Mouse (Mus musculus): Measurements from ENCODE around the gene Tnfrsf13b.

The Tnfrsf13b gene

GRCm38 (mm10) chr11:61126606-61127355 lies at the start of gene Tnfrsf13b:
Tnfrsf13b (plus strand) TSS chr11:61126755.
- no peak for DNase-seq (ENCODE audit: low spot score in 2 of 2)

DNA sequence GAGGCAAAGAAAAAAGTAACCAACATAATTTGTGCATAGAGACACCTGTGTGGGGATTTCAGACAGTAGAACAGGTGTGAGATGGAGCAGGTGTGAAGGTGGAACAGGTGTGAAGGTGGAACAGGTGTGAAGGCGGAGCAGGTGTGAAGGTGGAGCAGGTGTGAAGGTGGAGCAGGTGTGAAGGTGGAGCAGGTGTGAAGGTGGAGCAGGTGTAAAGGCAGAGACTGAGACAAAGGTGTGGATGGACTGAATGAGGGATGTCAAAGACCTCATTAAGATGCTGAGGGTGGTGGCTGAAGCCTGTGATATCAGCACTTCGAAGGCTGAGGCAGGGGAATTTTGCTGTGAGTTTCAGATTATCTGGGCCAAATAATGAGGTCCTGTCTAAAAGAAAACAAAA lies 44.9 kb upstream of the Tnfrsf13b start:
- no peak for DNase-seq (ENCODE audit: low spot score in 2 of 2)

GRCm38 (mm10) chr11:61090195-61090594 lies 36.4 kb upstream of the Tnfrsf13b start:
- no peak for DNase-seq (ENCODE audit: low spot score in 2 of 2)

GRCm38 (mm10) chr11:61091192-61091591 lies 35.4 kb upstream of the Tnfrsf13b start:
- DNase-seq (ENCODE audit: low spot score in 2 of 2), result no peak

DNA sequence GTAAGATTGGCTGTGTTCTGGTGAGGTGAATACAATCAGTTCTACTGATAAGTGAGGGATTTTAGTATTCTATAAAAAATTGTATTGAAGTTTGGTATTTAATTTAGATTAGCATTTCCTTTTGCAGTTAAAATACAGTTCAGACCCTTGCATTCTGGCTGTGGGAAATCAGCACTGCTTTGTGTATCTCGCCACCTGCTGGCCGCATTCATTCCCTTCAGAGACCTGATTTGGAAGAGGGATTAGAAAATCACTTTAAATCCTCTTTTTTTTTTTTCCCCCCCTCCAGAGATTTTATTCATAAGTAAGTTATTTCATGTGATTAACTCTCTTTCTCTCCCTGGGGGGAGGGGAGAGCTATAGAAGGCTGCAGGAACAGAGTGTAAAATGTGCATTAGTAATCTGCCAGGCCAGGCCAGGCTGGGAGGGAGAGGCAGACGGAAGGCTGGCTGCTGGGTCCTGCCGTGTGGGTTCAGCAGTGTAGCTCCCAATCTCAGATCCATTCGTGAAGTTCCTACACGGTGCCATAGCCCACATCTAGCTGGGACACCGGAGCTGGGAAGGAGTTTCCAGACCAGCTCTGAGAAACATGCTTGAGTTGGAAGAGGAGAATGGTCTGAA lies 34.8 kb upstream of the Tnfrsf13b start:
- peak in 1 of 2 experiments; percentile 60 for DNase-seq (ENCODE audit: low spot score in 2 of 2)

- no peak for DNase-seq (ENCODE audit: low spot score in 2 of 2)
Measured at GRCm38 (mm10) chr11:61098046-61098445, 28.5 kb upstream of the Tnfrsf13b start.

DNA sequence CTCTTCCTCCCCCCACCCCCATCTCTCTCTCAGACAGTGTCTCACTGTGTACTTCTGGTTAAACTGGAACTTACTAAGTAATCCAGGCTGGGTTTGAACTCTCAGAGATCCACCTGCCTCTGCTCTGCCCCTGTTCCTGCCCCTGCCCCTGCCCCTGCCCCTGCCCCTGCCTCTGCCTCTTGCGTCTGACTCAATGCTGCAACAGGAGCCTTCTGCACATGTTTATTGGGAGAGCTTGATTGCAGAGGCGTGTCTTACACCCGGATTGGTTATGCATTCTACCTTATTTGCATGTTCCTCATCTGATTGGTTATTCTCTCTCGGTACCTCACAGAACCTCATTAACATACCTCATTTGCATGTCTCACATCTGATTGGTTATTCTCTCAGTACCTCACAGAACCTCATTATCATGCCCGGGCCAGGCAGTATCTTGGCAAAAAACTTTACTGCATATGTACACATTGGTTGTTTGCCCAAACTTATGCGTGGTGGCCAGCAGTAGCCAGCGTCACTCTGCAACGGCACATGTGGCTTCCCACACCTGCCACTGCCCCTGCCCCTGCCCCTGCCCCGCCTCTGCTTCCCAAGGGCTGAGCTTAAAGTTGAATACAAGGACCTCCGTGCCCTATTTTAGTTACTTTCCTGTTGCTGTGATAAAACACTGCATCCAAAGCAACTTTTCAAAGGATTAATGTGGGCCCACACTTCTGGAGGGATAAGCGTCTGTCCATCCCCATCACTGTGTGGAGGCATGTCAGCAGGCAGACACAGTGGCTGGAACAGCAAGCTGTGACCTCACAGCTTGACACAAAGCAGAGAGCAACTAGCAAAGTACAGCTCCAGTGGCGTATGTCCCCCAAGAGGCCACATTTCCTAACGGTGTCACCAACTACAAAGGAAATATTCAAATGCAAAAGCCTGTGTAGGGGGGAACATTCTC lies 23.9 kb upstream of the Tnfrsf13b start:
- no peak for DNase-seq (ENCODE audit: low spot score in 2 of 2)

GRCm38 (mm10) chr11:61104241-61104901 lies 22.2 kb upstream of the Tnfrsf13b start:
- DNase-seq (ENCODE audit: low spot score in 2 of 2), result peak; percentile 64 to 80

DNA sequence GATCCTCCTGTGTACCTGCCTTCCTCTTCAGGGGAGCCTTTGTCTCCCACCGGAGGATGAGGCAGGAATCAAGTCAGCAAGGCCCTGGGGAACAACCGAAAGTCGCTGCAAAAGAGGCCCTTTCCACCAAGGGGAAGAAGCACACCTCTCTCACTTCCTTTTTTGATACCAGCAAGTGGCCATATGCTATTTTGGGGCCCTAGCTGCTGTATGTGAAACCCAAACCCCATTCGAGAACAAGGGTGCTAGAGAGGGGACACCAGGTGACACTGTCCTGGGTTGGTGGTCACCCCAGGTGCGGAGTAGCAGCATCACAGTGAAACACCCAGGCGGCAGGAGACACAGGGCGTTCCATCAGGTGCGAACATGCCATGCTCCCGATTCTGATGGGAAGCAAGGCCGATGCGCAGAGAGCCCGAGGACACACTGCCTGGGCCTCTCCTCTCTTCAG lies 17.6 kb upstream of the Tnfrsf13b start:
- no peak for DNase-seq (ENCODE audit: low spot score in 2 of 2)

GRCm38 (mm10) chr11:61109707-61110106 lies 16.8 kb upstream of the Tnfrsf13b start:
- DNase-seq (ENCODE audit: low spot score in 2 of 2), result no peak

- DNase-seq (ENCODE audit: low spot score in 2 of 2), result no peak
Measured at GRCm38 (mm10) chr11:61110113-61110512, 16.4 kb upstream of the Tnfrsf13b start.

GRCm38 (mm10) chr11:61110928-61111327 lies 15.6 kb upstream of the Tnfrsf13b start:
- DNase-seq (ENCODE audit: low spot score in 2 of 2), result no peak

DNA sequence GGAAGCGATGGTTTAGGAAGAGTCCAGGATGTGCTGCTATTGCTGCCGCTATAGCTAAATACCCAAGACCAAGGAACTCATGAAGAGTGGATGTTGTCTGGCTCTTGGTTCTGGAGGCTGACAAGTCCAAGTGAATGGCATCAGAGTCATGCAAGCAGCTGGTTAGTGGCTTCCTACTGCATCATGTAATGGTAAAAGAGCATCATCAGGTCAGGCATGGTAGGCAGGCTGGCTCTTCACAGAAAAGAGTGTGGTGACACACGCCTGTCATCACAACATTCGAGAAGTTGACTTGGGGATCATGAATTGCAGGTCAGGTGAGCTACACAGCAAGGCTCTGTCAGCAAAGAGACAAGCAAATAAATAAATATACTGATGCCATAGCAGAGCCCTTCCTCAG lies 15.1 kb upstream of the Tnfrsf13b start:
- no peak for DNase-seq (ENCODE audit: low spot score in 2 of 2)

- DNase-seq (ENCODE audit: low spot score in 2 of 2), result no peak
Measured at GRCm38 (mm10) chr11:61112323-61112995, 14.1 kb upstream of the Tnfrsf13b start.

GRCm38 (mm10) chr11:61116226-61116625 lies 10.3 kb upstream of the Tnfrsf13b start:
- DNase-seq (ENCODE audit: low spot score in 2 of 2), result no peak

DNA sequence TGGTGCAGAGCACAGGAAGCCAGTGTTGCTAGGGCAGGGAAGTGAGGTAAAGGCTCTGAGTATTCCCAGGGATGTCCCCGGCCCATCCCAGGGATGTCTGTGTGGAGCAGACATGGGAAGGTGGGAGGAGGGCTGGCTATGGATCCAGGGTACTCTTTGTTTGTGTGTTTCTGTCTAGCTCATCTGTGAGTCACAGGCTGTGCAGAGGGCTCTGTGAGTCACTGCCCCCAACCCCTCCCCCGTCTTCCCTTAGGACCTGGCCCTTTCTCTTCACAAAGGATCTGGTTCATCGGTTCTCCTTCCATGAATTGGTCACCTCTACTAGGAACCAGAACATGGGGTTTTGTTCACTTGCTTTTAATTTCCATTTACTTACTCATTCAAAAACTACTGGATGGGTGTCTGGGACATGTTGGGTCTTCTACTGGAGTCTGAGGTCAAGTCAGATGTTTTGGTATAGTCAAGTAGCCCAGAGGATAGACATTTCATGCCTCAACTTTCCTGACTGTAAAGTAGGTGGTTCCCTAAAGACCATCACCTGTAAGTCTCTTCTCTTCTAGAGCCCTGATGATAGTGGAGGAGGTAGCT lies 6.5 kb upstream of the Tnfrsf13b start:
- DNase-seq (ENCODE audit: low spot score in 2 of 2), result no peak

GRCm38 (mm10) chr11:61122283-61122768 lies 4.2 kb upstream of the Tnfrsf13b start:
- no peak for DNase-seq (ENCODE audit: low spot score in 2 of 2)

GRCm38 (mm10) chr11:61122769-61123288 lies 3.7 kb upstream of the Tnfrsf13b start:
- DNase-seq (ENCODE audit: low spot score in 2 of 2), result no peak

DNA sequence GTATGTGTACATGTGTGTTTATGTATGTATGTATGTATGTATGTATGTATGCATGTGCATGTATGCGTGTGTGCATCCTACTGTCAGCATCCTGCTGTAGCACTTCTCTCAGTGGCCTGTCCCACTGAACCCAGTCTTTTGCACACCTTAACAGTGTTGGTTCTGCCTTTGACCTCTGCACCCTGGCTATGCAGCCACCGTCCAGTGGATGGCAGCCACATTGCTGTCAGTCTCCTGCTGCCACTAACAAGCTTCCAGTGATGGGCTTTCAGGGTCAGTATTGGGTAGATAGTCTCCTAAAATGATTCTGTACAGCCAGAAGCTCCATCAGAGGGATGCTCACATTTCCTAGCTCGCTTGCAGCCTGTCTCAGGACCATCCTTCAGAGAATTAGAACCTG lies 2.7 kb upstream of the Tnfrsf13b start:
- no peak for DNase-seq (ENCODE audit: low spot score in 2 of 2)

- no peak for DNase-seq (ENCODE audit: low spot score in 2 of 2)
Measured at GRCm38 (mm10) chr11:61125970-61126369, 585 bp upstream of the Tnfrsf13b start.

Data from heart, adult 9 months (tissue).